In the genomic region with DNA sequence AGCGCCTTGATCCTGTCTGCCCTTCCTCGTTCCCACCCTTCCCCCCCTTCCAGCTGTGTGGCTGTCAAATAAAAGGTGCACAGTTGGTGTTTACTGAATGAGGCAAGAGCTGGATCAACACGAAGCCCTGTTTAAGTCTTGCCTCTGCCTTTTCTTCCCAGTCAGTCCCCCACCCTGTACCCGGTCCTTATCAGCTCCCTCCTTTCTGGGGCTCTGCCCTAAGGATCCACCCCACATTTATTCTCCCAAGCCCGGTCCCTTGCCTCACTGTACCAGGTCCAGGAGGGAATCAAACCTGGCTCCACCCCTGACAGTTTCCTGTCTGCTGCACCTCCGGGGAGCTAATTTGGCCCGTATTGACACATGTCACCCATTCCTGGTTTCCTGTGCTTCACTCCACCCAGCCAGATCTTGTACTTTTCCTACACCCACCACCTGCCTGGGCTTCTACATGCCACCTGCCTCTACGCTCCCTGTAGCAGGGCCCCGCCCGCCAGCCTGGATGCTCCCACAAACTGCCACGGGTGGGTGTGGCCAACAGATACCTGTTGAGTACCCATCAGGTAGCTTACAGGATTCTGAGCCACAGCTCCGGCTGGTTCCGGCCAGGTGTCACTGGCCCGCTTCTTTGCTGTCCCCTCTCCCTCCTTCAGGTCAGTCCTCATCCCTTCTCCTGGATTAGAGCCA, we compare ENCODE assay signal across 31 mouse cellular contexts.
DNase-seq lines count a peak whose midpoint lies in the region; ATAC-seq and TF ChIP-seq lines count a peak whose summit lies in the region.
"Had no signal": no experiment of that assay in that cellular context is flagged by ENCODE, and none has a peak within 500 bp of the region (broad histone marks: within the 10 kb centered on the region; RNA-seq: fewer than 3 reads in every experiment).

No protein-coding gene starts in this region.

- H3K27ac ChIP-seq in limb, embryonic 15.5 days = no peak overlapping the region
- H3K27ac ChIP-seq in limb, embryonic 10.5 days = no peak overlapping the region
- no peak overlapping the region for H3K27ac ChIP-seq in intestine, embryonic 15.5 days
- no peak overlapping the region for H3K27ac ChIP-seq in intestine, postnatal 0 days (ENCODE audit: low read depth, low read length)
- no peak overlapping the region for H3K27ac ChIP-seq in stomach, postnatal 0 days (replicated peaks)
- H3K27ac ChIP-seq: gastrocnemius, adult 2 months; heart, embryonic 13.5 days; hindbrain, embryonic 10.5 days; hindbrain, embryonic 15.5 days; left cerebral cortex, adult 2 months; limb, embryonic 13.5 days; liver, embryonic 13.5 days; midbrain, embryonic 10.5 days; neural tube, embryonic 13.5 days had no signal

- 54% methylated on average over 14 of the region's 14 CpGs for WGBS in limb, embryonic 15.5 days
- WGBS in limb, embryonic 10.5 days = 76% methylated on average over 14 of the region's 14 CpGs
- WGBS in intestine, embryonic 15.5 days = 47% methylated on average over 14 of the region's 14 CpGs
- WGBS in intestine, postnatal 0 days = 44% methylated on average over 14 of the region's 14 CpGs
- WGBS in stomach, postnatal 0 days = 37% methylated on average over 14 of the region's 14 CpGs

- TF ChIP-seq CTCF in intestine, postnatal 0 days (IDR thresholded peaks at IDR 0.05; ENCODE audit: low read depth) = no peak
- TF ChIP-seq CTCF in stomach, postnatal 0 days (IDR thresholded peaks at IDR 0.05; ENCODE audit: low read depth) = no peak

- no peak for DNase-seq in limb, embryonic 10.5 days (ENCODE audit: low spot score)
- peak; percentile 43 for DNase-seq in stomach, postnatal 0 days (ENCODE audit: low spot score)
- no peak for DNase-seq in gastrocnemius, postnatal 14 days
- DNase-seq: adrenal gland, adult 2 months; adrenal gland, postnatal 36 days; B cell, adult 2 months; cerebellum, adult 18-20 months; cerebellum, postnatal 10 days; gastrocnemius, adult 2 months; heart, postnatal 14 days; kidney, adult 8-10 months; kidney, postnatal 10 days; liver, embryonic 13.5 days; lung, adult 2 months; thymus, postnatal 4 days had no signal

- no peaks in the 10 kb centered on the region for H3K36me3 ChIP-seq in limb, embryonic 15.5 days
- no peaks in the 10 kb centered on the region for H3K36me3 ChIP-seq in limb, embryonic 10.5 days
- H3K36me3 ChIP-seq in intestine, embryonic 15.5 days = no peaks in the 10 kb centered on the region
- H3K36me3 ChIP-seq in intestine, postnatal 0 days (ENCODE audit: control insufficient read depth, insufficient read depth) = no peaks in the 10 kb centered on the region
- no peaks in the 10 kb centered on the region for H3K36me3 ChIP-seq in stomach, postnatal 0 days (ENCODE audit: control insufficient read depth, insufficient read depth, low read length)
- H3K36me3 ChIP-seq: heart, embryonic 13.5 days; hindbrain, embryonic 10.5 days; hindbrain, embryonic 15.5 days; limb, embryonic 13.5 days; liver, embryonic 13.5 days; midbrain, embryonic 10.5 days; neural tube, embryonic 13.5 days had no signal

- no peaks in the 10 kb centered on the region for H3K4me1 ChIP-seq in limb, embryonic 15.5 days
- peaks cover 6% of the 10 kb centered on the region; the same call in 1 of the 2 replicates for H3K4me1 ChIP-seq in limb, embryonic 10.5 days
- H3K4me1 ChIP-seq in intestine, embryonic 15.5 days (replicated peaks) = 0 out of 2 replicates have a peak, but pooled peaks cover 5% of the 10 kb centered on the region
- H3K4me1 ChIP-seq in intestine, postnatal 0 days (replicated peaks; ENCODE audit: control insufficient read depth, insufficient read depth, low read length) = no peaks in the 10 kb centered on the region
- H3K4me1 ChIP-seq in stomach, postnatal 0 days (replicated peaks; ENCODE audit: control insufficient read depth, insufficient read depth) = no peaks in the 10 kb centered on the region
- H3K4me1 ChIP-seq: hindbrain, embryonic 15.5 days; limb, embryonic 13.5 days; liver, embryonic 13.5 days had no signal

- no peaks in the 10 kb centered on the region for H3K27me3 ChIP-seq in limb, embryonic 15.5 days
- no peaks in the 10 kb centered on the region for H3K27me3 ChIP-seq in limb, embryonic 10.5 days (ENCODE audit: low read depth, poor library complexity, severe bottlenecking)
- H3K27me3 ChIP-seq in intestine, embryonic 15.5 days (replicated peaks) = no peaks in the 10 kb centered on the region
- no peaks in the 10 kb centered on the region for H3K27me3 ChIP-seq in intestine, postnatal 0 days (replicated peaks; ENCODE audit: control insufficient read depth, insufficient read depth, low read length)
- H3K27me3 ChIP-seq in stomach, postnatal 0 days (ENCODE audit: control insufficient read depth, insufficient read depth, low read length) = no peaks in the 10 kb centered on the region
- H3K27me3 ChIP-seq: CH12.LX; heart, embryonic 13.5 days; hindbrain, embryonic 15.5 days; limb, embryonic 13.5 days; liver, embryonic 13.5 days; neural tube, embryonic 13.5 days had no signal

- TF ChIP-seq EP300 in stomach, postnatal 0 days (optimal IDR thresholded peaks at IDR 0.05) = no peak

- ATAC-seq in limb, embryonic 15.5 days (ENCODE audit: insufficient number of reproducible peaks, low FRiP score, low TSS enrichment, low read depth) = peak; percentile 57; the same call in 1 of the 2 replicates
- ATAC-seq in intestine, embryonic 15.5 days = peak; percentile 59
- ATAC-seq in intestine, postnatal 0 days = peak; percentile 71
- peak; percentile 59; the same call in 1 of the 2 replicates for ATAC-seq in stomach, postnatal 0 days (ENCODE audit: low FRiP score, low TSS enrichment)
- ATAC-seq: activated CD4-positive, CD25-positive, alpha-beta regulatory T cell, adult 4 months; forebrain, embryonic 14.5 days; inflammation-experienced regulatory T-cells, adult 6 months; midbrain, embryonic 16.5 days had no signal

- H3K4me2 ChIP-seq in limb, embryonic 15.5 days = no peak overlapping the region
- H3K4me2 ChIP-seq in intestine, embryonic 15.5 days (replicated peaks) = no peak overlapping the region
- H3K4me2 ChIP-seq in intestine, postnatal 0 days (replicated peaks; ENCODE audit: low read depth) = no peak overlapping the region
- no peak overlapping the region for H3K4me2 ChIP-seq in stomach, postnatal 0 days (replicated peaks; ENCODE audit: low read depth)
- H3K4me2 ChIP-seq: heart, embryonic 13.5 days; hindbrain, embryonic 15.5 days; limb, embryonic 13.5 days; liver, embryonic 13.5 days; neural tube, embryonic 13.5 days had no signal

- H3K9me3 ChIP-seq in limb, embryonic 15.5 days = no peaks in the 10 kb centered on the region
- H3K9me3 ChIP-seq in limb, embryonic 10.5 days (replicated peaks) = no peaks in the 10 kb centered on the region
- H3K9me3 ChIP-seq in intestine, embryonic 15.5 days = no peaks in the 10 kb centered on the region
- no peaks in the 10 kb centered on the region for H3K9me3 ChIP-seq in intestine, postnatal 0 days (ENCODE audit: control insufficient read depth)
- no peaks in the 10 kb centered on the region for H3K9me3 ChIP-seq in stomach, postnatal 0 days (ENCODE audit: control insufficient read depth, low read length)
- H3K9me3 ChIP-seq: heart, embryonic 13.5 days; hindbrain, embryonic 10.5 days; hindbrain, embryonic 15.5 days; limb, embryonic 13.5 days; liver, embryonic 13.5 days; midbrain, embryonic 10.5 days; neural tube, embryonic 13.5 days had no signal

- intact Hi-C loops in gastrocnemius, postnatal 14 days (cut with DNase I; ENCODE audit: low total_unique reads) = no loop called here

- H3K9ac ChIP-seq in limb, embryonic 15.5 days = no peak overlapping the region
- no peak overlapping the region for H3K9ac ChIP-seq in intestine, embryonic 15.5 days
- H3K9ac ChIP-seq in intestine, postnatal 0 days (ENCODE audit: low read depth, low read length) = no peak overlapping the region
- H3K9ac ChIP-seq in stomach, postnatal 0 days (ENCODE audit: low read length) = no peak overlapping the region
- H3K9ac ChIP-seq: heart, embryonic 13.5 days; hindbrain, embryonic 15.5 days; limb, embryonic 13.5 days; liver, embryonic 13.5 days; neural tube, embryonic 13.5 days had no signal

- H3K4me3 ChIP-seq in limb, embryonic 15.5 days = no peak overlapping the region
- no peak overlapping the region for H3K4me3 ChIP-seq in limb, embryonic 10.5 days
- no peak overlapping the region for H3K4me3 ChIP-seq in intestine, embryonic 15.5 days (replicated peaks)
- H3K4me3 ChIP-seq in intestine, postnatal 0 days (ENCODE audit: low read depth, low read length) = no peak overlapping the region
- no peak overlapping the region for H3K4me3 ChIP-seq in stomach, postnatal 0 days (ENCODE audit: low read depth, low read length)
- H3K4me3 ChIP-seq: gastrocnemius, adult 2 months; heart, embryonic 13.5 days; hindbrain, embryonic 10.5 days; hindbrain, embryonic 15.5 days; left cerebral cortex, adult 2 months; limb, embryonic 13.5 days; liver, embryonic 13.5 days; midbrain, embryonic 10.5 days; myocyte; neural tube, embryonic 13.5 days had no signal
